In the genomic region with DNA sequence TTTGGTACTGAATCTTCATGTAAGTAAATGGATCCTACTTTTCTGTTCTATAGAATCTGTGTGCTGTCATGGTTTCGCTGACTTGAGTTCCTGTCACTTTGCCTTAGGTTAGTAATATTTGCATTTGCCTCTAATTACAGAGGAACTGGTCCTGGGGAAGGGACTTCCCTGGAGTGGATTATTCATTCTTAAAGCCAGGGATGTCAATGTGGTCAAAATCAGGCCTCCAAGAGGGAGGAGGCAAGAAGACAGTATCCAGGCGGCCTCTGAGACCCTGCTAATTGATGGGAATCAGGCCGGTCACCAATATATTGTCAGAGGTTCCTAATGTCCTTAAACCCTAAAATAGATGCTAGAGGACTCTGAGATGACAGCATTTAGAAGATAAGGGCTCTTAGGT, we compare ENCODE assay signal across 8 mouse cellular contexts. TPM values are rescaled to one million over a fixed set of nuclear protein-coding genes. Genes with fewer than 3 reads are reported as not detected.
A peak's percentile ranks its signal among the peaks of the same experiment; 100 is the strongest.
DNase-seq lines count a peak whose midpoint lies in the region; ATAC-seq lines count a peak whose summit lies in the region.

No protein-coding gene starts in this region.

- no peaks in the 10 kb centered on the region for H3K9me3 ChIP-seq in heart, embryonic 11.5 days (replicated peaks; ENCODE audit: control insufficient read depth, low read length)
- no peaks in the 10 kb centered on the region for H3K9me3 ChIP-seq in hindbrain, embryonic 11.5 days (ENCODE audit: control insufficient read depth, low read length)
- H3K9me3 ChIP-seq in midbrain, embryonic 14.5 days (ENCODE audit: control insufficient read depth, low read length): no peaks in the 10 kb centered on the region

- ATAC-seq in heart, embryonic 11.5 days (replicated peaks; ENCODE audit: insufficient number of reproducible peaks, low FRiP score, low TSS enrichment): no peak
- ATAC-seq in hindbrain, embryonic 11.5 days (ENCODE audit: low FRiP score): peak; percentile 41
- ATAC-seq in midbrain, embryonic 14.5 days (ENCODE audit: low FRiP score, low TSS enrichment): peak; percentile 24; the same call in 1 of the 2 replicates

- no peaks in the 10 kb centered on the region for H3K36me3 ChIP-seq in heart, embryonic 11.5 days (ENCODE audit: control insufficient read depth, insufficient read depth, low read length)
- H3K36me3 ChIP-seq in hindbrain, embryonic 11.5 days (ENCODE audit: control insufficient read depth, insufficient read depth, low read length): no peaks in the 10 kb centered on the region
- H3K36me3 ChIP-seq in midbrain, embryonic 14.5 days (ENCODE audit: control insufficient read depth, insufficient read depth, low read length): no peaks in the 10 kb centered on the region

- peak overlapping the region; percentile 90 for H3K27ac ChIP-seq in heart, embryonic 11.5 days (ENCODE audit: low read depth, low read length)
- peak overlapping the region; percentile 91 for H3K27ac ChIP-seq in hindbrain, embryonic 11.5 days (ENCODE audit: low read depth, low read length)
- peak overlapping the region; percentile 97 for H3K27ac ChIP-seq in midbrain, embryonic 14.5 days (replicated peaks; ENCODE audit: low read depth, low read length)

- WGBS in heart, embryonic 11.5 days (ENCODE audit: insufficient replicate concordance): 38% methylated on average over 3 of the region's 3 CpGs
- WGBS in hindbrain, embryonic 11.5 days: 23% methylated on average over 3 of the region's 3 CpGs
- WGBS in midbrain, embryonic 14.5 days: 6% methylated on average over 3 of the region's 3 CpGs

- H3K4me3 ChIP-seq in heart, embryonic 11.5 days (ENCODE audit: low read depth, low read length): peak overlapping the region; percentile 57
- H3K4me3 ChIP-seq in hindbrain, embryonic 11.5 days (ENCODE audit: low read depth, low read length): peak overlapping the region; percentile 45
- peak overlapping the region; percentile 60 for H3K4me3 ChIP-seq in midbrain, embryonic 14.5 days (replicated peaks; ENCODE audit: low read depth, low read length)

- peaks cover 13% of the 10 kb centered on the region for H3K4me1 ChIP-seq in heart, embryonic 11.5 days (ENCODE audit: control insufficient read depth, insufficient read depth, low read length)
- no peaks in the 10 kb centered on the region for H3K4me1 ChIP-seq in hindbrain, embryonic 11.5 days (replicated peaks; ENCODE audit: control insufficient read depth, insufficient read depth, low read length)
- H3K4me1 ChIP-seq in midbrain, embryonic 14.5 days (ENCODE audit: control insufficient read depth, insufficient read depth, low read length): peaks cover 22% of the 10 kb centered on the region

- H3K4me2 ChIP-seq in heart, embryonic 11.5 days: peak overlapping the region; percentile 77
- peak overlapping the region; percentile 36 for H3K4me2 ChIP-seq in hindbrain, embryonic 11.5 days (replicated peaks; ENCODE audit: low read depth, low read length)
- H3K4me2 ChIP-seq in midbrain, embryonic 14.5 days (ENCODE audit: low read length): peak overlapping the region; percentile 72

- no peak for DNase-seq in heart, adult 11 months
- DNase-seq in Muller cell, postnatal 12 days (ENCODE audit: inconsistent ontology term): peak; percentile 45
- peak; percentile 45 for DNase-seq in hindbrain, embryonic 11.5 days (ENCODE audit: low spot score)
- peak; percentile 69 for DNase-seq in midbrain, embryonic 14.5 days
- DNase-seq in left cerebral cortex, adult 18-20 months (ENCODE audit: low spot score in 2 of 2): no peak
- no peak for DNase-seq in retina, embryonic 14.5 days (ENCODE audit: low spot score)
- DNase-seq in adrenal gland, adult 2 months: no peak

- no peaks in the 10 kb centered on the region for H3K27me3 ChIP-seq in heart, embryonic 11.5 days (ENCODE audit: control insufficient read depth, insufficient read depth, low read length)
- H3K27me3 ChIP-seq in hindbrain, embryonic 11.5 days (ENCODE audit: control insufficient read depth, insufficient read depth, low read length): no peaks in the 10 kb centered on the region
- H3K27me3 ChIP-seq in midbrain, embryonic 14.5 days (ENCODE audit: control insufficient read depth, insufficient read depth, low read length): no peaks in the 10 kb centered on the region

- H3K9ac ChIP-seq in heart, embryonic 11.5 days (ENCODE audit: low read depth, low read length): peak overlapping the region; percentile 77
- H3K9ac ChIP-seq in hindbrain, embryonic 11.5 days (ENCODE audit: low read depth, low read length): peak overlapping the region; percentile 67
- H3K9ac ChIP-seq in midbrain, embryonic 14.5 days (replicated peaks; ENCODE audit: low read length): peak overlapping the region; percentile 91

RNA-seq across cellular contexts. Expression of gene St7, which starts 56.9 kb away (rescaled TPM):
- polyA plus RNA-seq in heart, embryonic 11.5 days (2014; fragmentation: Nextera tagmentation; extraction: Ambion mirVana): 26.9 and 31.6 TPM in 2 replicates
- polyA plus RNA-seq in hindbrain, embryonic 11.5 days (2014; fragmentation: Nextera tagmentation; extraction: Ambion mirVana): 43.1 and 52.1 TPM in 2 replicates
- polyA plus RNA-seq in midbrain, embryonic 14.5 days (2014; fragmentation: Nextera tagmentation; extraction: Ambion mirVana): 61.4 TPM in 2 replicates
- total RNA-seq in left cerebral cortex, adult 18-20 months (2021): 10 to 100 TPM; 32.3 to 38.6 TPM
- total RNA-seq in adrenal gland, adult 2 months (2021): 10 to 100 TPM; 26.4 to 28.2 TPM
- polyA plus RNA-seq in adrenal gland, adult 2 months (2012; rRNA removed): 8.1 and 8.5 TPM in 2 replicates

Comparison
In these comparisons a context has a peak if more than half of its experiments do, and no peak if none do; other contexts are left out.
1. DNase-seq: peak in Muller cell, postnatal 12 days (single experiment), hindbrain, embryonic 11.5 days (single experiment) and midbrain, embryonic 14.5 days (single experiment); none in heart, adult 11 months (single experiment), left cerebral cortex, adult 18-20 months (0 of 2), retina, embryonic 14.5 days (single experiment) and adrenal gland, adult 2 months (single experiment).
2. Peak in every context shown above with its lines, with median percentiles within 50 percentile points of each other: H3K27ac ChIP-seq, H3K4me2 ChIP-seq, H3K4me3 ChIP-seq and H3K9ac ChIP-seq.